Comparison of ENCODE assay signal across 17 mouse cellular contexts in genomic region chr17:53595527-53595926, GRCm38 (mm10). TPM values are rescaled to one million over a fixed set of nuclear protein-coding genes. Genes with fewer than 3 reads are reported as not detected.
DNase-seq lines count a peak whose midpoint lies in the region; ATAC-seq and TF ChIP-seq lines count a peak whose summit lies in the region.
"Had no signal": no experiment of that assay in that cellular context is flagged by ENCODE, and none has a peak within 500 bp of the region (broad histone marks: within the 10 kb centered on the region; RNA-seq: fewer than 3 reads in every experiment).

No protein-coding gene starts in this region.

- no peaks in the 10 kb centered on the region for H3K27me3 ChIP-seq in heart, embryonic 13.5 days (replicated peaks)
- H3K27me3 ChIP-seq in ES-Bruce4 (ENCODE audit: control insufficient read depth, insufficient read depth, low read length, poor library complexity, severe bottlenecking): no peaks in the 10 kb centered on the region
- no peaks in the 10 kb centered on the region for H3K27me3 ChIP-seq in liver, embryonic 15.5 days
- no peaks in the 10 kb centered on the region for H3K27me3 ChIP-seq in thymus, adult 2 months (ENCODE audit: control insufficient read depth, insufficient read depth, low read length)
- H3K27me3 ChIP-seq: CH12.LX; neural tube, embryonic 13.5 days had no signal

- WGBS in heart, embryonic 13.5 days: 72% methylated on average over 8 of the region's 8 CpGs
- 49% methylated on average over 8 of the region's 8 CpGs for WGBS in liver, embryonic 15.5 days (ENCODE audit: insufficient replicate concordance)
- 89% methylated on average over 8 of the region's 8 CpGs for WGBS in thymus, adult 2 months

- H3K4me1 ChIP-seq in heart, embryonic 13.5 days: peaks cover 41% of the 10 kb centered on the region
- H3K4me1 ChIP-seq in ES-Bruce4 (ENCODE audit: control insufficient read depth, insufficient read depth, low read length): no peaks in the 10 kb centered on the region
- peaks cover 44% of the 10 kb centered on the region for H3K4me1 ChIP-seq in liver, embryonic 15.5 days (replicated peaks)
- peaks cover 6% of the 10 kb centered on the region; the same call in 1 of the 2 replicates for H3K4me1 ChIP-seq in thymus, adult 2 months (replicated peaks; ENCODE audit: control insufficient read depth, insufficient read depth, low read length)

- TF ChIP-seq CTCF in ES-Bruce4 (IDR thresholded peaks at IDR 0.05; ENCODE audit: low read depth, low read length): no peak
- no peak for TF ChIP-seq CTCF in thymus, adult 2 months (IDR thresholded peaks at IDR 0.05; ENCODE audit: borderline replicate concordance, control insufficient read depth, extremely low read depth, insufficient read depth, low read length, poor library complexity)

- no peak for DNase-seq in heart, adult 8-10 months (ENCODE audit: low spot score)
- peak; percentile 47 for DNase-seq in R1 (ENCODE audit: low read depth, low spot score)
- no peak for DNase-seq in left cerebral cortex, postnatal 4 days
- no peak for DNase-seq in embryo, embryonic 10.5 days (ENCODE audit: low spot score)
- DNase-seq in thymus, adult 2 months: no peak
- DNase-seq: gastrocnemius, postnatal 25 days; kidney, adult 9 months; layer of hippocampus, adult 9-11 months had no signal

- H3K27ac ChIP-seq in heart, embryonic 13.5 days (replicated peaks): peak overlapping the region; percentile 77
- peak overlapping the region; percentile 47; the same call in 1 of the 2 replicates for H3K27ac ChIP-seq in ES-Bruce4 (ENCODE audit: insufficient read depth, low read length)
- H3K27ac ChIP-seq in liver, embryonic 15.5 days (replicated peaks): peak overlapping the region; percentile 77
- no peak overlapping the region for H3K27ac ChIP-seq in thymus, adult 2 months (ENCODE audit: control insufficient read depth, insufficient read depth, low read length)

- intact Hi-C loops in left cerebral cortex, postnatal 4 days (cut with DNase I): no loop called here

- H3K9ac ChIP-seq in heart, embryonic 13.5 days: 0 out of 2 replicates have a peak overlapping the region, but pooled peaks have one; percentile 3
- no peak overlapping the region for H3K9ac ChIP-seq in ES-Bruce4 (ENCODE audit: low read depth, poor library complexity, severe bottlenecking)
- no peak overlapping the region for H3K9ac ChIP-seq in liver, embryonic 15.5 days
- H3K9ac ChIP-seq: neural tube, embryonic 13.5 days had no signal

- H3K9me3 ChIP-seq in heart, embryonic 13.5 days: no peaks in the 10 kb centered on the region
- H3K9me3 ChIP-seq in ES-Bruce4 (replicated peaks; ENCODE audit: control insufficient read depth, insufficient read depth, low read length, poor library complexity, severe bottlenecking): no peaks in the 10 kb centered on the region
- no peaks in the 10 kb centered on the region for H3K9me3 ChIP-seq in liver, embryonic 15.5 days (replicated peaks)
- H3K9me3 ChIP-seq: neural tube, embryonic 13.5 days had no signal

- H3K4me3 ChIP-seq in heart, embryonic 13.5 days: no peak overlapping the region
- no peak overlapping the region for H3K4me3 ChIP-seq in ES-Bruce4 (ENCODE audit: low read depth, low read length)
- no peak overlapping the region for H3K4me3 ChIP-seq in liver, embryonic 15.5 days (replicated peaks)
- H3K4me3 ChIP-seq in thymus, adult 2 months (ENCODE audit: control insufficient read depth, insufficient read depth, low read length): no peak overlapping the region
- H3K4me3 ChIP-seq: neural tube, embryonic 13.5 days had no signal

- H3K36me3 ChIP-seq in heart, embryonic 13.5 days: no peaks in the 10 kb centered on the region
- no peaks in the 10 kb centered on the region for H3K36me3 ChIP-seq in ES-Bruce4 (ENCODE audit: control insufficient read depth, insufficient read depth, low read length, poor library complexity, severe bottlenecking)
- H3K36me3 ChIP-seq in liver, embryonic 15.5 days (replicated peaks): no peaks in the 10 kb centered on the region
- H3K36me3 ChIP-seq in thymus, adult 2 months (ENCODE audit: control insufficient read depth, insufficient read depth, low read length): no peaks in the 10 kb centered on the region
- H3K36me3 ChIP-seq: neural tube, embryonic 13.5 days had no signal

- H3K4me2 ChIP-seq in heart, embryonic 13.5 days: no peak overlapping the region
- peak overlapping the region; percentile 50 for H3K4me2 ChIP-seq in liver, embryonic 15.5 days
- H3K4me2 ChIP-seq: neural tube, embryonic 13.5 days had no signal

- TF ChIP-seq POLR2A in ES-Bruce4 (IDR thresholded peaks at IDR 0.05; ENCODE audit: insufficient read depth, low read length): no peak
- no peak for TF ChIP-seq POLR2A in thymus, adult 2 months (IDR thresholded peaks at IDR 0.05; ENCODE audit: control insufficient read depth, extremely low read depth, insufficient read depth, low read length, poor library complexity)

- no peak for ATAC-seq in heart, embryonic 13.5 days (ENCODE audit: extremely low read depth, insufficient number of reproducible peaks, low FRiP score, low TSS enrichment)
- ATAC-seq in liver, embryonic 15.5 days (ENCODE audit: insufficient read depth): peak; percentile 45; the same call in 1 of the 2 replicates
- ATAC-seq: activated CD4-positive, CD25-positive, alpha-beta regulatory T cell, adult 4 months had no signal

- TF ChIP-seq EP300 in ES-Bruce4 (IDR thresholded peaks at IDR 0.05; ENCODE audit: insufficient read depth, low read depth, low read length): no peak

RNA-seq across cellular contexts. Expression of gene Kat2b, which starts 28.9 kb away (rescaled TPM):
- polyA plus RNA-seq in heart, embryonic 13.5 days (2015; fragmentation: Nextera tagmentation; extraction: Ambion mirVana): 7.4 and 8.1 TPM in 2 replicates
- 100 to 1,000 TPM in 1 of 4 experiments, 10 to 100 TPM in 3; 78.8 to 106 (median 88.9) TPM for total RNA-seq in heart, adult 8-10 months (2022)
- 15.9 and 25.9 TPM in 2 replicates for polyA plus RNA-seq in ES-Bruce4 (2011; ENCODE audit: insufficient read depth, insufficient read length, low read depth, missing spikeins)
- polyA plus RNA-seq in liver, embryonic 15.5 days (2015; fragmentation: Nextera tagmentation; extraction: Ambion mirVana): 4.2 and 5.5 TPM in 2 replicates
- 10 to 100 TPM; 14.2 to 14.4 TPM for total RNA-seq in left cerebral cortex, postnatal 4 days (2021)
- 13.1 and 17.9 TPM in 2 replicates for polyA plus RNA-seq in thymus, adult 2 months (2012; rRNA removed)

RNA-seq across cellular contexts. Expression of gene Pp2d1, which starts 56.3 kb away (rescaled TPM):
- 0.13 and 0.25 TPM in 2 replicates for polyA plus RNA-seq in heart, embryonic 13.5 days (2015; fragmentation: Nextera tagmentation; extraction: Ambion mirVana)
- not detected for total RNA-seq in heart, adult 8-10 months (2022)
- polyA plus RNA-seq in ES-Bruce4 (2011; ENCODE audit: insufficient read depth, insufficient read length, low read depth, missing spikeins): 0.44 TPM in 1 of 2 replicates, not detected in the other
- polyA plus RNA-seq in liver, embryonic 15.5 days (2015; fragmentation: Nextera tagmentation; extraction: Ambion mirVana): 0.05 and 0.13 TPM in 2 replicates
- not detected for total RNA-seq in left cerebral cortex, postnatal 4 days (2021)
- polyA plus RNA-seq in thymus, adult 2 months (2012; rRNA removed): not detected in 2 replicates
- total RNA-seq: CH12.LX; common myeloid progenitor, adult 5-6 weeks; gastrocnemius, postnatal 25 days had no signal
- polyA plus RNA-seq: erythroblast, embryonic 14.5 days; macrophage had no signal
